Mouse (Mus musculus) lung, embryonic 16.5 days (tissue): ENCODE data around the gene Hoxd4. TPM values are rescaled to one million over a fixed set of nuclear protein-coding genes. Genes with fewer than 3 reads are reported as not detected.

ENCODE experiments used
- ATAC-seq: fragments of 200-750 bp; cut with Nextera tagmentation; 2 replicates; pipeline ENCODE4 v1.8.0; 2017; ENCODE audit warnings: low read depth, mild to moderate bottlenecking, moderate library complexity
- H3K27ac ChIP-seq: fragments of 300-500 bp; sonication (generic); 2 replicates; pipeline ENCODE4 v1.5.1; 2014; ENCODE audit warnings: mild to moderate bottlenecking, control low read depth, low read length
- H3K27me3 ChIP-seq: fragments of 300-500 bp; sonication (generic); 2 replicates; pipeline ENCODE4 v1.6.1; 2014; ENCODE audit warnings: low read depth, low read length, mixed read lengths; ENCODE audit not compliant: control insufficient read depth, insufficient read depth
- H3K36me3 ChIP-seq: fragments of 300-500 bp; sonication (generic); 2 replicates; pipeline ENCODE4 v1.6.1; 2014; ENCODE audit warnings: low read length; ENCODE audit not compliant: control insufficient read depth, insufficient read depth
- H3K4me1 ChIP-seq: fragments of 300-500 bp; sonication (generic); replicated peaks from 2 replicates; pipeline ENCODE4 v1.6.1; 2014; ENCODE audit warnings: low read length, mixed read lengths; ENCODE audit not compliant: control insufficient read depth, insufficient read depth
- H3K4me2 ChIP-seq: fragments of 300-500 bp; sonication (generic); 2 replicates; pipeline ENCODE4 v1.6.1; 2014; ENCODE audit warnings: low read depth, low read length, control low read depth
- H3K4me3 ChIP-seq: fragments of 300-500 bp; sonication (generic); 2 replicates; pipeline ENCODE4 v1.5.1; 2014; ENCODE audit warnings: mild to moderate bottlenecking, low read length, control low read depth
- H3K9ac ChIP-seq: fragments of 300-500 bp; sonication (generic); 2 replicates; pipeline ENCODE4 v1.6.1; 2014; ENCODE audit warnings: low read length, control low read depth
- H3K9me3 ChIP-seq: fragments of 300-500 bp; sonication (generic); 2 replicates; pipeline ENCODE4 v1.6.1; 2016; ENCODE audit warnings: low read length; ENCODE audit not compliant: control insufficient read depth
- WGBS: fragments of 180-500 bp; shearing (Covaris S2); extraction: QIAGEN DNeasy Blood & Tissue Kit; methylation state at CpG from one replicate; pipeline ENCODE4 v1.1.7; 2014; 5-methylcytosine and 5-hydroxymethylcytosine counted together
- polyA plus RNA-seq: library from polyadenylated mRNA; unstranded; fragments of >200 nt; fragmentation: Nextera tagmentation; extraction: Ambion mirVana; gene quantifications from 2 replicates; pipeline ENCODE4 v1.2.1, GENCODE M21; 2015

Hoxd4 gene
- polyA plus RNA-seq, 1 experiment from 2014 or later, result not detected

DNA sequence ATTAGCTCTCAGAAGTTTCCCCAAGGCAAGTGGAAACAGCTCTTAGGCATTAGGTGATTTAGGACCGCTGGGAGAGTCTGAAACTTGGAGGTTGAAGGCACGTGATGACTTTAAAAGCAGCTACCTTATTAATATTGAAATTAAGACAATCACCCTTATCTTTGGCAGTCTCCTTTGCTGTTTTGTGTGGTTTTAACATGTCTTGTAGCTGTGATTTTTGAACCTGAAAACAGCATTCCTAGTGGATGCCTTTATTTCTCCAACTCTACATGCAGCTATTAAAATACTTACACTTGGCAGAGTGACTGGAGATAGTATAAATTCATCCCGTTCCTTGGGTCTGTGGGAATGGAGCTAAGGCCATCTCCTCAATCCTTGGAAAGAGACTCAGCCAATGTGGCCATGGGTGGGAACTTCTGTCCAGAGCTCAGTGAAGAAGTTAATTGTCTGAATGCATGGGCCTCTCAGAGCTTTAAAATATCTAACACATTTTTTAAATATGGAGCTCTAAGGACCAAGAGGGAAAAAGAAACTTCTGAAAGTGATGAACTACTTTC lies 41.0 kb upstream of the Hoxd4 start:
- Histone ChIP-seq H3K4me2 (no peak overlapping the region), H3K9me3 (no peaks in the 10 kb centered on the region), H3K4me1 (peaks cover 8% of the 10 kb centered on the region; the same call in 1 of the 2 replicates), H3K27me3 (peaks cover 93% of the 10 kb centered on the region), H3K27ac (no peak overlapping the region), H3K9ac (no peak overlapping the region), H3K4me3 (no peak overlapping the region), H3K36me3 (no peaks in the 10 kb centered on the region)
- ATAC-seq, result no peak
- 3% methylated on average over 3 of the region's 3 CpGs for WGBS

DNA sequence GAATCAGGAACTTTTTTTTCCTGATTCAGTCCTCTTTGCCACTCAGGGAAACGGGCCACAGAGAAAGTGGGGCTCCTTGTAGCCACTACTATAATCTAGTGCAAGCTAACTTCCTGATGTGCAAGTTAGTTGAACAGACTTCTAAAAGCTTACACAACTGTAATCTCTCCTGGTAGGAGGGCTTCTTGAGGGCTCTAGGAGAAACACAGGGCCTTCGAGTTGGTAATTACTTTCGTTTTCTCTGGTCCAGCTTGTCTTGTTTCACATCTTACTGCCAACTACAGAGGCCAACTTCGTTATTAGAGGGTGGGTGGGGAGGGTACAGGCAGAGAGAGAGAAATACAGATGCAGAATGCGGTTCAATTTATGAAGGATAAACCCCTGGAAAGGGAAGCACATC lies 39.9 kb upstream of the Hoxd4 start:
- ATAC-seq, result no peak
- no peak overlapping the region for H3K9ac ChIP-seq
- 18% methylated on average over 5 of the region's 5 CpGs for WGBS
- no peak overlapping the region for H3K4me3 ChIP-seq
- H3K9me3 ChIP-seq, result no peaks in the 10 kb centered on the region
- no peaks in the 10 kb centered on the region for H3K36me3 ChIP-seq
- H3K4me2 ChIP-seq, result no peak overlapping the region
- peaks cover 95% of the 10 kb centered on the region for H3K27me3 ChIP-seq
- H3K27ac ChIP-seq, result no peak overlapping the region
- H3K4me1 ChIP-seq, result peaks cover 8% of the 10 kb centered on the region; the same call in 1 of the 2 replicates

- Histone ChIP-seq H3K4me1 (peaks cover 8% of the 10 kb centered on the region; the same call in 1 of the 2 replicates), H3K27ac (no peak overlapping the region), H3K4me3 (peak overlapping the region; percentile 32), H3K36me3 (no peaks in the 10 kb centered on the region), H3K4me2 (peak overlapping the region; percentile 45), H3K9me3 (no peaks in the 10 kb centered on the region), H3K27me3 (peaks cover 96% of the 10 kb centered on the region), H3K9ac (no peak overlapping the region)
- 7% methylated on average over 40 of the region's 40 CpGs for WGBS
- ATAC-seq, result peak; percentile 61
These were observed 39.0 kb upstream of the Hoxd4 start for GRCm38 (mm10) chr2:74672481-74673362.

GRCm38 (mm10) chr2:74673835-74674425 lies 37.8 kb upstream of the Hoxd4 start:
- H3K36me3 ChIP-seq, result no peaks in the 10 kb centered on the region
- ATAC-seq, result no peak
- H3K9me3 ChIP-seq, result no peaks in the 10 kb centered on the region
- no peak overlapping the region for H3K27ac ChIP-seq
- H3K27me3 ChIP-seq, result peaks cover 95% of the 10 kb centered on the region
- H3K9ac ChIP-seq, result no peak overlapping the region
- 2% methylated on average over 24 of the region's 24 CpGs for WGBS
- no peak overlapping the region for H3K4me3 ChIP-seq
- no peak overlapping the region for H3K4me2 ChIP-seq
- no peaks in the 10 kb centered on the region for H3K4me1 ChIP-seq

GRCm38 (mm10) chr2:74674881-74675665 lies 36.7 kb upstream of the Hoxd4 start, which contains the start of gene Hoxd12:
TSS of gene Hoxd12 (plus strand) at chr2:74675013.
- no peak within 1 kb of the TSS for H3K4me3 ChIP-seq
- no peak within 1 kb of the TSS for H3K27ac ChIP-seq
- 2% methylated on average over 47 of the region's 47 CpGs for whole genome bisulfite sequencing
- ATAC-seq, result no peak
- H3K36me3 ChIP-seq, result no peaks in the 10 kb centered on the region
- no peaks in the 10 kb centered on the region for H3K4me1 ChIP-seq
- no peaks in the 10 kb centered on the region for H3K9me3 ChIP-seq
- H3K27me3 ChIP-seq, result peaks cover 97% of the 10 kb centered on the region
- H3K4me2 ChIP-seq, result no peak within 1 kb of the TSS
- no peak within 1 kb of the TSS for H3K9ac ChIP-seq

DNA sequence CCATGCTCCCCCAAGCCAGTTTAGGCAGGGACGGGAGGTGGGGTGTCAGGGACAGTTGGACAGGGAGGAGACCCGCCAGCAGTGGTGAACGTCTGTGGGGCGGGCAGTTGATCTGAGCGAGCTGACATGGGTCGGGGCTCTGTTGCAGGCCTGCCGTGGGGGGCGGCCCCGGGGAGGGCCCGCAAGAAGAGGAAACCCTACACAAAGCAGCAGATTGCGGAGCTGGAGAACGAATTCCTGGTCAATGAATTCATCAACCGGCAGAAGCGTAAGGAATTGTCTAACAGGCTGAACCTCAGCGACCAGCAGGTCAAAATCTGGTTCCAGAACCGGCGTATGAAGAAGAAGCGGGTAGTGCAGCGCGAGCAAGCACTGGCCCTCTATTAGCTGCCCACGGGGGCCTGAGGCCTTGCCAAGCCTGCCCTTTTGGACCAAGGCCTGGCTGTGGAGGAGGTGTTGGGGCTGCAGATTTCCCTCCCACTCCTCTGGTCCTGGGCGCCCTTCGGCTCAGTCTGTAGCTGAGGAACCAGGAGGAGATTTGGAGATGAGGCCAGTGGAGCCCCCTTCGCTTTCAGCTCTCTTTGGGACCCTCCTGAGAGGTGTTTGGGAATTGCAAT lies 36.0 kb upstream of the Hoxd4 start:
- Histone ChIP-seq H3K4me3 (no peak overlapping the region), H3K36me3 (no peaks in the 10 kb centered on the region), H3K27me3 (peaks cover 99% of the 10 kb centered on the region), H3K27ac (no peak overlapping the region), H3K4me1 (no peaks in the 10 kb centered on the region), H3K9ac (no peak overlapping the region), H3K9me3 (no peaks in the 10 kb centered on the region), H3K4me2 (no peak overlapping the region)
- WGBS, result 4% methylated on average over 24 of the region's 24 CpGs
- no peak for ATAC-seq

DNA sequence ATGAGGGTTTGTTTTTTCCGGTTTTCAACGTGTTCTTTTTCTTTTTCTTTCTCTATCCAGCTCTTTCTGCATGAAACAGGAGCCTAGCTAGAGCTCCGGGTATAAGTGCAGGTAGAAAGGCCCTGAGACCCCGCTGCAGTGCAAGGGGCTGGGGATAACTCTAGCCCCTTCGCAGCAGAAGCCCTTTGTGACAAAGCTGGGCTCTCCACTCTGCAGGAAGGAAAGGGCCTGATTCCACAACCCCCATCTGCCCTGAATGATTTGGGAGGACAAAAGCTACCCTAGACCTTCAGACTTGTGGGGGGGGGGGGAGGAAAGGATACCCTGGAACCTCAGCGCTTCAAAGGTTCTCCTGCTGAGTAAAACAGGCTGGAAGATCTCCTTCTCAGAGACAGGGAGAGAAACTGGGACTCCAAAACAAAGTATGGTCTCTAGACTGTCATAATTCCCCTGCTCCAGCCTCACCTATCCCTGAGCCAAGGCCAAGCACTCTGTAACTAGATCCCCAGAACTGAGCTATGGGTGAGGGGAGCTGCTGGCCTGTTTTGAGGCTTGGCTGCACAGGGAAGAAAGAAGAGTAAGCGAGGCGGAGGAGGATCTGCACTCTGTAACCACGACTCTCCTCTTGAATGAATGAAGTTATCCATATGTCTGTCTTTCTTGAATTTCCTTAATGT lies 35.2 kb upstream of the Hoxd4 start:
- no peaks in the 10 kb centered on the region for H3K36me3 ChIP-seq
- H3K27ac ChIP-seq, result no peak overlapping the region
- H3K4me2 ChIP-seq, result no peak overlapping the region
- H3K4me1 ChIP-seq, result no peaks in the 10 kb centered on the region
- WGBS, result 4% methylated on average over 9 of the region's 9 CpGs
- H3K9me3 ChIP-seq, result no peaks in the 10 kb centered on the region
- no peak overlapping the region for H3K4me3 ChIP-seq
- H3K9ac ChIP-seq, result no peak overlapping the region
- ATAC-seq, result no peak
- peaks cover 99% of the 10 kb centered on the region for H3K27me3 ChIP-seq

GRCm38 (mm10) chr2:74677106-74677505 lies 34.6 kb upstream of the Hoxd4 start:
- WGBS, result 23% methylated on average over 2 of the region's 2 CpGs
- no peak overlapping the region for H3K4me2 ChIP-seq
- ATAC-seq, result no peak
- H3K9ac ChIP-seq, result no peak overlapping the region
- no peak overlapping the region for H3K4me3 ChIP-seq
- H3K27me3 ChIP-seq, result peaks cover 99% of the 10 kb centered on the region
- no peak overlapping the region for H3K27ac ChIP-seq
- H3K9me3 ChIP-seq, result no peaks in the 10 kb centered on the region
- H3K36me3 ChIP-seq, result no peaks in the 10 kb centered on the region
- H3K4me1 ChIP-seq, result peaks cover 4% of the 10 kb centered on the region; the same call in 1 of the 2 replicates
